Mouse (Mus musculus) liver, postnatal 0 days (tissue): Measurements from ENCODE around the gene Cplane1.

Experiments used
- CTCF ChIP-seq: sonication (generic); IDR thresholded peaks from 2 replicates; pipeline ENCODE4 v1.5.1; 2016; ENCODE audit warnings: antibody characterized with exemption, low read depth
- EP300 ChIP-seq: IDR thresholded peaks from 2 replicates; pipeline ENCODE4 v1.6.1; 2016; ENCODE audit warnings: antibody characterized with exemption, low read depth, mild to moderate bottlenecking

GRCm38 (mm10) chr15:8279929-8280610 is 111.2 kb downstream of the Cplane1 start:
- TF ChIP-seq CTCF: no peak
- TF ChIP-seq EP300: no peak
